Mouse (Mus musculus): ENCODE results near the gene Clstn3. TPM values are rescaled to one million over a fixed set of nuclear protein-coding genes. Genes with fewer than 3 reads are reported as not detected.
A peak's percentile ranks its signal among the peaks of the same experiment; 100 is the strongest.
"Not testable (repeated sequence)": the region's sequence is repeated elsewhere in the genome, so short reads cannot be mapped to it uniquely, and the experiment has no call there.

Clstn3 gene
- polyA plus RNA-seq, 1 experiment from 2014 or later: 0.31 TPM

DNA sequence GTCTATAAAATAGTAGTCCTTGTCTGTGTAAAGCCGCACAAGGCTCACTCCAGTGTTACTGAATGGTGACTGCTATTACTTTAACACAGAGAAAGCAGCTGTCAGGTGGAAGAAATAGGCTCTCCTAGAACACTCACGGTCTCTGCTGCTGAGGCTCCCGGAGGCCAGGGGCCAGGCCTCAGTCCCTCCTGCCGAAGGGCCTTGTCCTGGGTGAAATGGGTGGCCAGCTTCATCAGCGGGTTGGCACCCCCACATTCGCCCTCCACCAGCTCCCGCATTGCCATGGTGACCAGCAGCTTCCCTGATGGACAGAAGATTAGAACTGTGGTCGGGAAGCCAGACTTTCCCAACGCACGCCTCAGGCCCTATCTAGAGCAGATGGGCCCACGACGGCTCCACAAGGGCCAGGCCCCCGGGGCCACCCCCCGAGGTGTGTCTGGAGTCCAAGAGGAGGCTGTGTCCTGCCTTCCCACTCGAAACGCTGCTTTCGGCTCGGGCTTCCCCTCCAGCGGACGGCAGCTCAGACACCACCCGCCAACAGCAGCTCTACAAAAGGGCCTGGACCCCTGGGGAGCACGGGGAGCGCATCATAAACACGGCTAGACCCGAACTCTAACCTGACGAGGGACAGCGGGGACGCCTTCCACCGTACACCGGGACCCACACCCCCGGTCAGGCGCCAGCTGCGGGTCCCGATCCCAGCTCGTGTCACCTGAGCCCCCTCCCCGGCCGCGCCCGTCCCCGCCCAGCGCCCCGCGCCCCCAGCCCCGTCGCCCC lies 50.3 kb downstream of the Clstn3 start:
- ATAC-seq (peak; percentile 36), DNase-seq (ENCODE audit: low spot score) (peak; percentile 56)
- peak overlapping the region; percentile 61 for H3K4me2 ChIP-seq (replicated peaks; ENCODE audit: low read depth, low read length)
- no peaks in the 10 kb centered on the region for H3K9me3 ChIP-seq (ENCODE audit: low read length)
- WGBS: 3% methylated on average over 31 of the region's 45 CpGs
- H3K27ac ChIP-seq (ENCODE audit: low read length): peak overlapping the region; percentile 74
- no peak for TF ChIP-seq CTCF (IDR thresholded peaks at IDR 0.05)
- no peak for TF ChIP-seq EP300 (IDR thresholded peaks at IDR 0.05)
- H3K9ac ChIP-seq (replicated peaks; ENCODE audit: low read depth): peak overlapping the region; percentile 56
- H3K4me1 ChIP-seq (ENCODE audit: insufficient read depth, low read depth, low read length): no peaks in the 10 kb centered on the region
- H3K36me3 ChIP-seq (ENCODE audit: insufficient read depth, low read length): no peaks in the 10 kb centered on the region
- peak overlapping the region; percentile 67 for H3K4me3 ChIP-seq (ENCODE audit: low read depth, low read length)
- no peaks in the 10 kb centered on the region for H3K27me3 ChIP-seq (replicated peaks; ENCODE audit: insufficient read depth, low read length)

GRCm38 (mm10) chr6:124413770-124414149 lies 50.8 kb downstream of the Clstn3 start:
- Histone ChIP-seq H3K27ac (ENCODE audit: low read length) (no peak overlapping the region), H3K9me3 (ENCODE audit: low read length) (no peaks in the 10 kb centered on the region), H3K9ac (replicated peaks; ENCODE audit: low read depth) (0 out of 2 replicates have a peak overlapping the region, but pooled peaks have one; percentile 56), H3K4me3 (ENCODE audit: low read depth, low read length) (peak overlapping the region; percentile 67), H3K27me3 (replicated peaks; ENCODE audit: insufficient read depth, low read length) (no peaks in the 10 kb centered on the region), H3K4me1 (ENCODE audit: insufficient read depth, low read depth, low read length) (no peaks in the 10 kb centered on the region), H3K36me3 (ENCODE audit: insufficient read depth, low read length) (no peaks in the 10 kb centered on the region), H3K4me2 (replicated peaks; ENCODE audit: low read depth, low read length) (peak overlapping the region; percentile 61)
- DNase-seq (ENCODE audit: low spot score): no peak
- 44% methylated on average over 3 of the region's 3 CpGs for WGBS
- ATAC-seq: no peak
- TF ChIP-seq EP300 (IDR thresholded peaks at IDR 0.05) (no peak), CTCF (IDR thresholded peaks at IDR 0.05) (no peak)

DNA sequence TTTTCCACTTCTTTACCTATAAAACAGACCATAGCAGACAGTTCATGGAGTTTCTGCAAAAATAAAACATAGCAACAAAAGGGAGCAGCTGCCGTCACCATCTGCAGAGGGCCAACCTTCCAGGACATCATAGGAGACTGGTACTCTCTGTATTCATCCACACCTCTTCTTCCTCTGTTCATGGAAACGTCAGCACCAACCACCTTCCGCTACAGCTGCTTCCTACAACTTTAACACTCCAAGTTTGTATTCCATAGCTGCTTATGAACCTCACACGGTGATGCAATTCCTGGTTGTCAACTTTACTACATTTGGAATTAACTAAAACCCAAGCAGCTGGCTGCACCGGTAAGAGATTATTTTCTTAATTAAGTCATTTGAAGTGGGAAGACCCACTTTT lies 56.2 kb downstream of the Clstn3 start:
- Histone ChIP-seq H3K9me3 (ENCODE audit: low read length) (no peaks in the 10 kb centered on the region), H3K9ac (replicated peaks; ENCODE audit: low read depth) (no peak overlapping the region), H3K4me2 (replicated peaks; ENCODE audit: low read depth, low read length) (no peak overlapping the region), H3K4me1 (ENCODE audit: insufficient read depth, low read depth, low read length) (no peaks in the 10 kb centered on the region), H3K27ac (ENCODE audit: low read length) (no peak overlapping the region), H3K4me3 (ENCODE audit: low read depth, low read length) (no peak overlapping the region), H3K36me3 (ENCODE audit: insufficient read depth, low read length) (peaks cover 20% of the 10 kb centered on the region), H3K27me3 (replicated peaks; ENCODE audit: insufficient read depth, low read length) (no peaks in the 10 kb centered on the region)
- no peak for ATAC-seq
- no peak for DNase-seq (ENCODE audit: low spot score)
- WGBS: 87% methylated on average over 5 of the region's 5 CpGs
- TF ChIP-seq EP300 (IDR thresholded peaks at IDR 0.05) (no peak), CTCF (IDR thresholded peaks at IDR 0.05) (no peak)

DNA sequence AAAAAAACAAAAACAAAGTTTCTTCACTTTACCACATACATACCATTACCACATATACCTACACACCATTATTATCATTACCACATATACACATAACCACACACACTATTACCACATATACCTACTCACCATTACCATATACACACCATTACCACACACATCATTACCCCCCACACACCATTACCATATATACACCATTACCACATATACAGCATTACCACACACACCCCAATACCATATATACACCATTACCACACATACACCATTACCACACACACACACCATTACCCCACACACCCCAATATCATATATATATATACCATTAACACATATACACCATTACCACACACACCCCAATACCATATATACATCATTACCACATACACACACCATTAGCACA lies 57.4 kb downstream of the Clstn3 start:
- Histone ChIP-seq H3K9ac (replicated peaks; ENCODE audit: low read depth) (no peak overlapping the region), H3K27me3 (replicated peaks; ENCODE audit: insufficient read depth, low read length) (no peaks in the 10 kb centered on the region), H3K27ac (ENCODE audit: low read length) (no peak overlapping the region), H3K4me2 (replicated peaks; ENCODE audit: low read depth, low read length) (no peak overlapping the region), H3K9me3 (ENCODE audit: low read length) (no peaks in the 10 kb centered on the region), H3K4me3 (ENCODE audit: low read depth, low read length) (no peak overlapping the region), H3K36me3 (ENCODE audit: insufficient read depth, low read length) (peaks cover 29% of the 10 kb centered on the region), H3K4me1 (ENCODE audit: insufficient read depth, low read depth, low read length) (no peaks in the 10 kb centered on the region)
- DNase-seq (ENCODE audit: low spot score) (no peak), ATAC-seq (no peak)
- TF ChIP-seq CTCF (IDR thresholded peaks at IDR 0.05): no peak
- no peak for TF ChIP-seq EP300 (IDR thresholded peaks at IDR 0.05)

DNA sequence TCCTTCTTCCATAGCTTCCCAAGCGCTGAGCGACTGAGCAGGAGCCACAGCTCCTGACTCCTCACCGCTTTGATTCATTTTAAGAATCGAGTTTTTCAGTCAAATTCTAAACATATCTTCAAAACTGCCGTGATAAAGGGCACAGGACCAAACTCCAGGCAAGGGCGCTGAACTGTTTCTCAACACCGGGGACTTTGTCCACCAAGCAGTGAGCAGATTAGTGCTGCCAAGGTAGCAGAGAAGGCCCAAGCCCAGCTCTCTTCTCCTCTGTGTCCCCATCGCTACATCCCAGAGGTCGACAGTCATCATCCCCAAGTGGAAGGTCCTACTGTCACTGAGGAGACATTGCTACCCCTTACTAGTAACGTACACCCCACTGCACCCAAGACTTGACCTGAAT lies 58.3 kb downstream of the Clstn3 start:
- H3K4me3 ChIP-seq (ENCODE audit: low read depth, low read length): no peak overlapping the region
- H3K27me3 ChIP-seq (replicated peaks; ENCODE audit: insufficient read depth, low read length): no peaks in the 10 kb centered on the region
- no peak overlapping the region for H3K9ac ChIP-seq (replicated peaks; ENCODE audit: low read depth)
- H3K4me1 ChIP-seq (ENCODE audit: insufficient read depth, low read depth, low read length): no peaks in the 10 kb centered on the region
- no peak for TF ChIP-seq EP300 (IDR thresholded peaks at IDR 0.05)
- TF ChIP-seq CTCF (IDR thresholded peaks at IDR 0.05): no peak
- no peaks in the 10 kb centered on the region for H3K9me3 ChIP-seq (ENCODE audit: low read length)
- H3K36me3 ChIP-seq (ENCODE audit: insufficient read depth, low read length): peaks cover 32% of the 10 kb centered on the region
- ATAC-seq (no peak), DNase-seq (ENCODE audit: low spot score) (no peak)
- no peak overlapping the region for H3K27ac ChIP-seq (ENCODE audit: low read length)
- H3K4me2 ChIP-seq (replicated peaks; ENCODE audit: low read depth, low read length): no peak overlapping the region
- WGBS: 91% methylated on average over 10 of the region's 10 CpGs

GRCm38 (mm10) chr6:124399738-124400137 lies 64.9 kb downstream of the Clstn3 start:
- H3K27me3 ChIP-seq (replicated peaks; ENCODE audit: insufficient read depth, low read length): no peaks in the 10 kb centered on the region
- ATAC-seq (no peak), DNase-seq (ENCODE audit: low spot score) (no peak)
- H3K9ac ChIP-seq (replicated peaks; ENCODE audit: low read depth): no peak overlapping the region
- WGBS: 78% methylated on average over 6 of the region's 6 CpGs
- H3K4me1 ChIP-seq (ENCODE audit: insufficient read depth, low read depth, low read length): no peaks in the 10 kb centered on the region
- H3K4me2 ChIP-seq (replicated peaks; ENCODE audit: low read depth, low read length): no peak overlapping the region
- no peak for TF ChIP-seq EP300 (IDR thresholded peaks at IDR 0.05)
- TF ChIP-seq CTCF (IDR thresholded peaks at IDR 0.05): no peak
- H3K27ac ChIP-seq (ENCODE audit: low read length): no peak overlapping the region
- H3K36me3 ChIP-seq (ENCODE audit: insufficient read depth, low read length): peaks cover 61% of the 10 kb centered on the region
- H3K9me3 ChIP-seq (ENCODE audit: low read length): no peaks in the 10 kb centered on the region
- no peak overlapping the region for H3K4me3 ChIP-seq (ENCODE audit: low read depth, low read length)

DNA sequence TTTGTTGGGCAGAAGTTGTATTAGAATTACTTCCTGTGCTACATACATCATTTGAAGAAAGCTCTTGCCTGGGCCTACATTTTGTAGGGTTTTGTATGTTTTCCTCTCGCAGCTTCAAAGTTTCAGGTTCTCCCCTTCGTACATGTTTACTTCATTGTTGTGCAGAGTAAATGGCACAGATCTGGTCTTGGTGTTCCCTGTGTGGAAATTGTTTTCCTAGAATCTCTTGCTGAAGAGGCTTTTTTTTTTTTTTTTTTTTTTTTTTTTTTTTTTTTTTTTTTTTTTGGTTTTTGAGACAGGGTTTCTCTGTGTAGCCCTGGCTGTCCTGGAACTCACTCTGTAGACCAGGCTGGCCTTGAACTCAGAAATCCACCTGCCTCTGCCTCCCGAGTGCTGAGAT lies 69.6 kb downstream of the Clstn3 start:
- not testable (repeated sequence) for H3K4me3 ChIP-seq (ENCODE audit: low read depth, low read length); H3K9me3 ChIP-seq (ENCODE audit: low read length); H3K4me2 ChIP-seq (replicated peaks; ENCODE audit: low read depth, low read length); ATAC-seq; H3K9ac ChIP-seq (replicated peaks; ENCODE audit: low read depth); H3K27me3 ChIP-seq (replicated peaks; ENCODE audit: insufficient read depth, low read length); H3K27ac ChIP-seq (ENCODE audit: low read length); H3K4me1 ChIP-seq (ENCODE audit: insufficient read depth, low read depth, low read length); DNase-seq (ENCODE audit: low spot score)
- peaks cover 31% of the 10 kb centered on the region for H3K36me3 ChIP-seq (ENCODE audit: insufficient read depth, low read length)
- 96% methylated on average over 3 of the region's 3 CpGs for WGBS

Other genes starting within 250 kb of the Clstn3 start
- gene Vmn2r27, start 232.9 kb downstream of the Clstn3 start, polyA plus RNA-seq (2015; fragmentation: Nextera tagmentation; extraction: Ambion mirVana): not detected in 2 replicates
- gene Cd163, start 160.1 kb downstream of the Clstn3 start, polyA plus RNA-seq (2015; fragmentation: Nextera tagmentation; extraction: Ambion mirVana): 0.77 and 0.78 TPM in 2 replicates
- gene Pex5, start 49.7 kb downstream of the Clstn3 start, polyA plus RNA-seq (2015; fragmentation: Nextera tagmentation; extraction: Ambion mirVana): 28.5 and 29.2 TPM in 2 replicates
- gene C1rl, start 28.3 kb upstream of the Clstn3 start, polyA plus RNA-seq (2015; fragmentation: Nextera tagmentation; extraction: Ambion mirVana): 1.5 and 2.2 TPM in 2 replicates
- 23.2 and 24.7 TPM in 2 replicates for gene C1ra, start 47.6 kb upstream of the Clstn3 start, polyA plus RNA-seq (2015; fragmentation: Nextera tagmentation; extraction: Ambion mirVana)
- 18.7 and 18.8 TPM in 2 replicates for gene C1s1, start 77.6 kb upstream of the Clstn3 start, polyA plus RNA-seq (2015; fragmentation: Nextera tagmentation; extraction: Ambion mirVana)
- gene C1rb, start 105.5 kb upstream of the Clstn3 start, polyA plus RNA-seq (2015; fragmentation: Nextera tagmentation; extraction: Ambion mirVana): 0.06 TPM in 1 of 2 replicates, not detected in the other
- gene C1s2, start 171.3 kb upstream of the Clstn3 start, polyA plus RNA-seq (2015; fragmentation: Nextera tagmentation; extraction: Ambion mirVana): 0.12 TPM in 1 of 2 replicates, not detected in the other
- 67.3 and 74.2 TPM in 2 replicates for gene Lpcat3, start 198.2 kb upstream of the Clstn3 start, polyA plus RNA-seq (2015; fragmentation: Nextera tagmentation; extraction: Ambion mirVana)
- 83.1 and 86.7 TPM in 2 replicates for gene Emg1, start 247.4 kb upstream of the Clstn3 start, polyA plus RNA-seq (2015; fragmentation: Nextera tagmentation; extraction: Ambion mirVana)
- gene Phb2, start 247.5 kb upstream of the Clstn3 start, polyA plus RNA-seq (2015; fragmentation: Nextera tagmentation; extraction: Ambion mirVana): 162 and 169 TPM in 2 replicates

Measured in lung, postnatal 0 days (tissue).